Mouse (Mus musculus) cerebellum, postnatal 4 days (tissue): Measurements from ENCODE around the gene Myl9.

Experiments
- DNase-seq, 2 experiments: peaks; one replicate each; pipeline ENCODE4 v3.0.0; 2022; ENCODE audit warnings: low spot score in 2 of 2, mixed read lengths in 1 of 2

The Myl9 gene

GRCm38 (mm10) chr2:156774738-156775454 is at the start of gene Myl9:
Myl9 (plus strand) TSS chr2:156775420.
- DNase-seq = no peak

DNA sequence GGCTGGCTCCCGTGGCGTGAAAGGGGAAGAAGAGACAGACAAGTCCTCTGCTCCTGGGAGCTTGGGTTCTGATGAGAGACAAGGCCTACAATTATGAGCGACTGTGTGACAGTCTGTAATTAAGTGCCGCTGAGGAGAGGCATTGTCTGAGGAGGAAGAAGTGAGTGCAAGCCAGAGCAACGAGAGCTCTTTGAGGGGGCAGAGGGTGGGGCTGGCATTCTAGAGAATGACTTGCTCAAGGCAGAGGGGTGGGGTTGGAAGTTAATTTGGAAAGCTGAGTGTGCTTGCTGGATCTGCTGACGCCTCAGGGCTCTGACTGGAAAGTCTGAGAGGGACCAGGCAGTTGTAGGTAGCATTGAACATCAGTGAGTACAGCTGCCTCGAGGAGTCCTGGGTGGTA is 48.9 kb upstream of the Myl9 start:
- no peak for DNase-seq

DNA sequence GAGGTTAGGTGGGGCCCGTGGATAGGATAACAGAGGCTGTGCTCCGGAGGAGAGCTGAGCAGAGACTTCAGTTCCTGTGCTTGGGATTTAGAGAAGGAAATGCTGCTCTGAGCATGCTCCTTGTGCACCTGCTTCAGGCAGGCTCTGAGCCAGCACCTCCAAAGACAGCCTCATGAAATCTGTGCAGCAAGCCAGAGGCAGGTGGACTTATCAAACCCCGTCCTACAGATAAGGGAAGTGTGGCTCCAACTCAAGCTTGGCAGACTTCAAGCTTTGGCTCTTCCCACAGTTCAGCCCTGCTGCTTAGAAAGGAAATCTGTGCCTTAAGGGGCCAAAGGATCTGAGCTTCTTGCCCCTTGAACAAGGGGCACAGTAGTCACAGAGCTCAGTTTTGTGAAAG is 48.3 kb upstream of the Myl9 start:
- no peak for DNase-seq

- DNase-seq = no peak
These were observed 45.4 kb upstream of the Myl9 start for GRCm38 (mm10) chr2:156729537-156730469.

DNA sequence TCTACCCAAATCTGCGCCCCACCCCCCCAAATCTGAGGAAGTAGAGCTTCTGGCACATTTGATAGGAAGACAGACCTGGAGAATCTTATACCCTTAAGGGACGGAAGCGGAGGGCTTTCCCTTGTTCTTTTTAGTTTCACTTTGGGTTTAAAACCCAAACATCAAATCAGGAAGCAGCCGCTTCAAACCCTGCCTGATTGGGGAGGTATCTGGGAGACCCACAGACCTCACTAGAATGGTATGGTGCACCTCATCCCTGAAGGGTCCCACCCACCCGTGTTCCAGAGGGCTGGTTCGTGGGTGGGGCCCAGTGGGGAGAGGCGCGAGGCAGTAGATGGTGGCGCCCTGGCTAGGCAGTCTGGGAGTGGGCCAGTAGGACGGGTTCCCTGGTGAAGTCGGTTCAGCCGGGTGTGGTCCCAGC is 44.7 kb upstream of the Myl9 start:
- no peak for DNase-seq

GRCm38 (mm10) chr2:156731592-156731991 is 43.6 kb upstream of the Myl9 start:
- no peak for DNase-seq

- no peak for DNase-seq
These were observed 43.1 kb upstream of the Myl9 start for GRCm38 (mm10) chr2:156732109-156732508.

DNA sequence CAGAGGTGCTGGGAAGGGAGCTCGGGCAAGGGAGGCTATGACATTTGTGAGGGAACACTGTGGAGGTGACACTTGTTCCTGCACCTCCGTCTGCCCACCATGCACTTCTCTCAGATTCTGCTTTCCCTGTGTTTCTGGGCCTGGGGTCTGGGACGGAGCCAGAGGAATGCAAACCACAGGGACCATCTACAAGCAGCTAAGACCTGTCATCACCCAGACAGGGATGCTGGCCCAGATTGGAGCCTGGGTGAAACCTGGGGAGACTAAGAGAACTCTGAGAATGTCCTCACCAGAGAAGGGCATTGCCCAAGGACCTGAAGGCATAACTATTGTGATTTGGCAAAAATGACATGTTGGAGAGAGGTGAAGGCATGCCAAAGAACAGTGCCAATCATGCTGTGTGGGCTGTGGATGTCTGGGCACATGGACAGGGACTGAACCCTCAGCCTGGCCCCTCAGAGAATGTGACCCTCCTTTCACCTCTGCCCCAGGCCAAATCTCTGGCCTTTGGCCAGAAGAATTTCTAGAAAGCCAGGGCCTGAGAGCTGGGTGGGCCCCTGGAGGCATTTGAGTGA is 39.4 kb upstream of the Myl9 start:
- no peak for DNase-seq

DNA sequence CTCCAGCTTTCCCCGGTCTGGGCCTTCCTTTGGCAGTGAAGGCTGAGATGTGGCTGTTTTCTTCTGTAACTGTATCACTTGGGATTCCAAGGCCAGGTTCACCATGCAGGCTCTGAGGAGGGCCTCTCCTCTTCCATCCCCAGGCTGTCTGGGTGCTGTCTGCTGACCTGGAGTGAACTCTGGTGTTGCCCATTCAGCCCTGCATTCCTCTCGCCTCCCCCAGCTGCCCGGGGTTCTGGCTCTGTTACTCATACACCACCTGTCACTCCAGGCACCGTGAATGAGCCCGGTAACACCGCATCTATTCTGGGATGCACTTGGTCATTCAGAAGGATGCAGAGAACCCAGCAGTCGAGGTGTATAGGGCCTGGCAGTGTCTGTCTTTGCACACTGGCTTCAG is 38.4 kb upstream of the Myl9 start:
- DNase-seq = no peak

DNA sequence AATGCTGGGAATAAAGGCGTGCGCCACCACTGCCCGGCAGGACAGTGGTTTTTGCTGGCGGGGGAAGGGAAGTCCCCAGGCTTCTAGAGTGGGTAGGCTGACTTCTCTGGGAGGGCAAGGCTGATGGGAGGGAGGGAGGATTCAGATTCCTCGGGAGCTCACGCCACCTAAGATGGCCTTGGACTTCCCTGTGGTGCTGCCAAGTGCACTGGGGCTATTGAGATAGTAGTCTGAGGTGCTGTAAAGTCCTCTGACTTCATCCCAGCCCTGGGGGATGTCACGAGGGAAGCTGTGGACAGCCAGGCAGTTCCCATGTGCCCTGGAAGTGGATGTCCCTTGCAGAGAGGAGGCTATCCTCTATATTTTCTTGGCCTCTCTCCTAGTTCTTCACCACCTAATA is 37.2 kb upstream of the Myl9 start:
- DNase-seq = no peak

DNA sequence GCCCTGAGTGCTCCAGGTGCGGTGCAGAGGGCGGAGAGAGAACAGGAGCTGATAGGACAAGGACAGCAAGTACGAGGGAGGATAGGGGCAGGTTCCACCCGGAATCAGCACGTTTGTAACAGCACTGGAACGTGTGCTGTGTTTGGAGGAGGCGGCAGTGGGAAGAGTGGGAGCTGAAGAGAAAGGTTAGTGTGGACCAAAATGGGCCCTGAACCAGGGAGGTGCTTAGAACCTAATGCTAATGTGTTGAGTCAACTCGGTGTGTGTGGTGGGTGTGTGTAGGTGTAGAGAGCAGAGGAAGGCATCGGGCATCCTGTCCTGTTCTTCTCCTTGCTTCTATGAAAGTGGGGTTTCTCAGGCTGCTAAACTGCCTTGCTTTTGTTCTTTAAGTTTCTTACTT is 34.0 kb upstream of the Myl9 start:
- DNase-seq = no peak

GRCm38 (mm10) chr2:156741998-156742397 is 33.2 kb upstream of the Myl9 start:
- DNase-seq = no peak

DNA sequence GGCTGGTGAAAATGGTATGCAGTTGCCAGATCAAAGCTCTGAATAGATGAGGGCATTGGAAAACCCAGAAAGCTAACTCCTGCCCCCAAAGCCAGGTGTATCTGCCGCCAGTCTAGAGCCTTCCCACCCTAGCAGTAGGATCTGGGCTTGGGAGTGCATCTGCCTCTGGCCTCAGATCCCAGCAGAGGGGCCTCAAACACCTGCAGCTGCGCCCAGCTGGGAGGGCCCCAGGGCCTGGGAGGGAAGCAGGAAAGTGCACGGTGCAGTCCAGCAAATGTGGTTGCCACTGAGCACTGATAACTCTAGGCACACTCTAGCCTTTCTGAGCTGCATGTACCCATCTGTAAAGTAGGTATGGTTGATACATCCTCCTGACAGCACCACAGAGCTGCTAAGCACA is 32.0 kb upstream of the Myl9 start:
- no peak for DNase-seq

GRCm38 (mm10) chr2:156744414-156744813 is 30.8 kb upstream of the Myl9 start:
- no peak for DNase-seq

GRCm38 (mm10) chr2:156747315-156747714 is 27.9 kb upstream of the Myl9 start:
- DNase-seq = no peak

DNA sequence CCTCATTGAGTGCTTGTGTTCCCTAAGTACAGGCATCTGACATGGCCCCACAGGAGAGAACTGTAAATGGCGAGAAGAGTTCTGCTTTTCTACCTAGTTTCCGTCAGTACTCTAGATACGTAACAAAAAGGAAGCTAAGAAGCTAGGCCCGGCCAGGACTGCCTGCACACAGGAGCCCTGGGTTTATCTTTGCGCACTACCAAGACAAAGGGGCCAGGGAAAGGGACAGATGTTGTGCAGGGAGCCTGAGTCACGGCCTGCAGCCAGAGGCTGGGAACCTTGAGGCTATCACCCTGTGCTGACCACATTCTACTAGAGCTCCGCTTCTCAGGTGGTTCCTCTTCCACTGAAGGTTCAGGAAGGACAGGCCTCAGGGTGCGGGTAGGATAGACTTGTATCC is 25.5 kb upstream of the Myl9 start:
- no peak for DNase-seq

DNA sequence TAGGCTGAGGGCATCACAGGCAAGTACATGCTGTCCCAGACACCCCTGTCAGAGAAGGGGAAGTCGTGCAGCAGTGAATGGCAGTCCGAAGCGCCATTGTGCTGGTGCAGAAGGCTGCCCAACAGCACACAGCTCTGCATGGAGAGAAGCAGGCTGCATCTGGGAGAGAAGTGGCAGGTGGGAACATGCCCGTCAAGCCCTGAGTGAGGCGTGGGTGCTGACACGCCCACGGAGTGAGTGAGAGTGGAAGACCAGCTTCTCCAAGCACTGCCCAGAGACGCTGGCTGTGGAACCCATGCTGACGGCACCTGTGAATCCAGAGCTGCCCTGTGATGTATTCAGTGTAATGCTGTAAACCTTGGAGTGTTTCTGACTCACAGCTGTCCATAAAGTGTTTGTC is 18.3 kb upstream of the Myl9 start:
- no peak for DNase-seq

DNA sequence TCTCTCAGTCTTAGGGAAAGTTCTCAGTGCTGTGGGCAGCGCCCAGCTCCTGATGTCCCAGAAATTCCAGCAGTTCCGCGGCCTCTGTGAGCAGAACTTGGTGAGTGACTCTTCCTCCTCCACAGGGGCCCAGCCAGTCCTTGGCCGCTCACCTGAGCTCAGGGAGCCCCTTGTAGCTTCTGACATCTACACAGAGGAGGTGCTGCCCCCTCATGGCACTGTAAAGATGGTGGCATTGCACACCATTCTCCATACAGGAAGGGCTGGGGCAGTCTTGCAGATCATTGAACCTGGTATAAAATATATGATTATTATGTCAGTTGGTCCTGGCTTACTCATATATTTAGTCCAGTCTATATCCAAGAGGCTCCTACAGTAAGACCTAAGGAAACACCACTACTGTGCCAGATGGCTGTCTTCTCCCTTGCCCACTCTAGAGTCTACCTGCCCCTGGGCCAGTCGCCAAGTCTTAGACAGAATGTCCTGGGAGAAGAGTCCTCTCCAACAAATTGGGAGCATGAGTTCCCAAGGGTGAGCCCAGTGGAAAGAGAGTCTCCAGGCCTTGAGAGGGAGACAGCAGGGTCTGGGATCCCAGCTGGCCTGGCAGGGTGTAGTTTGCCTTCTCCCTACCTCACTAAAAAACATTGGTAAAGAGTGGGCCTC is 14.2 kb upstream of the Myl9 start:
- DNase-seq = no peak

- no peak for DNase-seq
These were observed 13.5 kb upstream of the Myl9 start for GRCm38 (mm10) chr2:156761521-156762278.

DNA sequence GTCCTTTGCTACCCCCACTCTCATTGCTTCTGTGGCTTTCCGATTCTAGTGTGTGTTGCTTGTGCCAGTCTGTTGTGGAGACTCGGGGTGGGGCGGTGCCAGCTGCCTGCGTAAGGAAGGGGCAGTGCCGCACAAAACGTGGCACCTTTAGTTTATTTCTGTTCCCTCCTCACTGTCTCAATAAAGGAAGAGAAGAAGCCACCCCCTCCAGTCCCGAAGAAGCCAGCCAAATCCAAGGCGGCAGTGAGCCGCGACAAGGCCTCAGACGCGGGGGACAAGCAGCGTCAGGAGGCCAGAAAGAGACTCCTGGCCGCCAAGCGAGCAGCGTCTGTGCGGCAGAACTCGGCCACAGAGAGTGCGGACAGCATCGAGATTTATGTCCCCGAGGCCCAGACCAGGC is 12.7 kb upstream of the Myl9 start:
- DNase-seq = no peak

DNA sequence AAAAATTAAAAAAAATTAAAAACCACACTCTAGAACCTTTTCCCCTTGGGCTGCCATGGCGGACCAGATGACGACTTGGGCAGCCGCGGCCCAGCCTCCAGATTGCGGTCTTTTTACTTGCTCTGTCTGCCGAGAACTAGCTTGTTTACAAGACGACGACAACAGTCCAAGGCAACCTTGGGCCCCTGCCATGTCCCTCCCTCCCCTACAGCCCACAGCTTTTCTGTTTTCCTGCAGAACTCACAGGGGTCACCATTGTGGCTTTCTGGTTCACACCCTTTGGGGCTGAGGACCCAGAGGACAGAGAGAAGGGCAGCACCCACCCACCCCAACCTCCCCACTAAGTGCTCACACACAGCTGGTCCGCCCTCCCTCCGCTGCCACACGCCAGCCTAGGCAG is 12.1 kb upstream of the Myl9 start:
- DNase-seq = no peak
